Mouse (Mus musculus): ENCODE measurements around the gene Mvb12b. TPM values are rescaled to one million over a fixed set of nuclear protein-coding genes. Genes with fewer than 3 reads are reported as not detected.

Mvb12b gene
- polyA plus RNA-seq, 1 experiment, result 13.6 TPM

DNA sequence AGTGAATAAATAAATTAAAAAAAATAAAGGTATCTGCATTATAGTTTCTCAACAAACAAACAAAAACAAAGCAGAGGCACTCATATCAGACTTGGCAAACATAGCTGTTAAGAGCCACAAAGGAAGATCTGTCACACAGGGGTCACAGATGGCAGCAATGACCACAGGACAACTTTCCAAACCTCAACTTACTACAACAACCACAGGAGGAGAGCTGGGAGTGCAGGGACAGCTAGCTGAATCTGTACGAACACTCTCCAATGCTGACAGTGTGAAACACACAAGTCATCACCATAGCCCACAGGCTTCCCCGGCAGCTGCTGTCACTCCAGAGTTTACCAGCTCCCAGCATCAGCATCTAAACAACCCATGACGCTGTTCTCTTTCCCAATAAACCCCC is 25.0 kb upstream of the Mvb12b start:
- TF ChIP-seq POLR2A (IDR thresholded peaks at IDR 0.05; ENCODE audit: low read depth, low read length) (no peak), CTCF (IDR thresholded peaks at IDR 0.05; ENCODE audit: extremely low read depth, insufficient read depth, insufficient read length, insufficient replicate concordance) (no peak)
- Histone ChIP-seq H3K4me3 (ENCODE audit: extremely low read depth, insufficient read depth, insufficient read length) (no peak overlapping the region), H3K27ac (ENCODE audit: insufficient read depth, low read length) (no peak overlapping the region), H3K27me3 (ENCODE audit: control insufficient read depth, insufficient read depth, low read length) (no peaks in the 10 kb centered on the region), H3K4me1 (ENCODE audit: control insufficient read depth, insufficient read depth, insufficient read length) (peaks cover 5% of the 10 kb centered on the region; the same call in 1 of the 2 replicates), H3K36me3 (ENCODE audit: control insufficient read depth, insufficient read depth, low read length) (no peaks in the 10 kb centered on the region)
- 81% methylated on average over 3 of the region's 3 CpGs for WGBS
- no peak for DNase-seq (ENCODE audit: low read depth in 1 of 2, low spot score in 2 of 2)

DNA sequence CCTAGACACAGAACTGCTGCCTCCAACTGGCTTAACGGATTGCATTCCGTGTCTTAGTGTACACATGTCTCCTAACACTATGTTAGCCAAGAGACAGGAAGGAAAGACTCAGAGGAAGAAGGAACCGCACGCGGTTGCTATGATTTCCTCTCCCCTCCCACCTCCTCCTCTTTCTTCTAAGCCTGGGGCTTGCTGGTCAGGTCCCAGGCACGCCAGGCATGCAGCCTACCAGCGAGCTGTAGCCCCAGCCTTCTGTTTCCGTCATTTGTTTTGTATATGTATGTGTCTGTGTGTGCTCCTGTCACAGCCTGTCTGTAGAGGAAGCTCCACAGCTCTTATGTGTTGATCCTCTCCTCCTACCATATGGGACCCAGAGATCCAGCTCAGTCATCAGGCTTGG is 20.6 kb upstream of the Mvb12b start:
- TF ChIP-seq CTCF (IDR thresholded peaks at IDR 0.05; ENCODE audit: extremely low read depth, insufficient read depth, insufficient read length, insufficient replicate concordance), result no peak
- no peak for TF ChIP-seq POLR2A (IDR thresholded peaks at IDR 0.05; ENCODE audit: low read depth, low read length)
- no peak overlapping the region for H3K4me3 ChIP-seq (ENCODE audit: extremely low read depth, insufficient read depth, insufficient read length)
- no peaks in the 10 kb centered on the region for H3K36me3 ChIP-seq (ENCODE audit: control insufficient read depth, insufficient read depth, low read length)
- WGBS, result 2% methylated on average over 8 of the region's 8 CpGs
- H3K27me3 ChIP-seq (ENCODE audit: control insufficient read depth, insufficient read depth, low read length), result no peaks in the 10 kb centered on the region
- peak overlapping the region; percentile 41 for H3K27ac ChIP-seq (ENCODE audit: insufficient read depth, low read length)
- peaks cover 7% of the 10 kb centered on the region; the same call in 1 of the 2 replicates for H3K4me1 ChIP-seq (ENCODE audit: control insufficient read depth, insufficient read depth, insufficient read length)
- peak; percentile 31 to 49 for DNase-seq (ENCODE audit: low read depth in 1 of 2, low spot score in 2 of 2)

DNA sequence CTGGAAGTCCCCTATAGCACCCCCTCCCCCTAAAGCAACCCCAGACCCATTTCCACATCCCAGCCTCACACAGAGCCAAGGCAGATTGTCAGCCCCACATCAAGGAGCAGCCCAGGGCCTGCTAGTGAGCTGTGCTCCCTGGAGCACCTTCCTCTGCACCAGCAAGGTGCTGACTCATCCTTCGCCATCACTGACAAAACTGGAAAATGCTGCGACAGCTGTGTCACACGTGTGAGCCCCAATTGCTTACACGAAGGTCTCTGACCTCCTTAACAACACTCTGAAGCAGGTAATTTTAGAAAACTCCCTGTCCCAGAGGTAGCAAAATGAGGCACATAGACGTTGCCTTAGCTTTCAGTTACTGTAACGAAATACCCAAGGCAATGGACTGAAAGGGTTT is 19.4 kb upstream of the Mvb12b start:
- no peak for TF ChIP-seq CTCF (IDR thresholded peaks at IDR 0.05; ENCODE audit: extremely low read depth, insufficient read depth, insufficient read length, insufficient replicate concordance)
- no peak for TF ChIP-seq POLR2A (IDR thresholded peaks at IDR 0.05; ENCODE audit: low read depth, low read length)
- H3K27ac ChIP-seq (ENCODE audit: insufficient read depth, low read length), result no peak overlapping the region
- H3K4me3 ChIP-seq (ENCODE audit: extremely low read depth, insufficient read depth, insufficient read length), result no peak overlapping the region
- H3K4me1 ChIP-seq (ENCODE audit: control insufficient read depth, insufficient read depth, insufficient read length), result peaks cover 7% of the 10 kb centered on the region; the same call in 1 of the 2 replicates
- no peak for DNase-seq (ENCODE audit: low read depth in 1 of 2, low spot score in 2 of 2)
- WGBS, result 76% methylated on average over 6 of the region's 6 CpGs
- H3K36me3 ChIP-seq (ENCODE audit: control insufficient read depth, insufficient read depth, low read length), result no peaks in the 10 kb centered on the region
- no peaks in the 10 kb centered on the region for H3K27me3 ChIP-seq (ENCODE audit: control insufficient read depth, insufficient read depth, low read length)

DNA sequence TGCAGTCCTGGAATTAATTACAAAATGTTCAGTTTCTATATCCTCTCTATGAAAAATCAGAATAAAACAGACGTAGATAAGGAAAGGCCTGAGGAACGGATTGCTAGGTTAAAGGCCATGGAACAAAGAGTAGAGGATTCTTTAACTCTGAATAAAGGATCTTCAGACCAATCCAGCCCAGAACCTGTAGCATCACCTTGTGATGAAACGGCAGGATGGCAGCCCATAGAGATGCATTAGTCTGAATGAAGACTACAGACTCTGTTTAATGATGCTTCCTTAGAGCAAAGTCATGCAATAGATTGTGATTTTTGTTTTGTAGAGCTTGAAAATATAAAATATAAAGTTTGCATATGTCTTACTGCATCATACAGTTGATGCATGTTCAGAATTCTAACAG is 8.1 kb upstream of the Mvb12b start:
- WGBS, result 89% methylated on average over 3 of the region's 3 CpGs
- H3K27me3 ChIP-seq (ENCODE audit: control insufficient read depth, insufficient read depth, low read length), result no peaks in the 10 kb centered on the region
- DNase-seq (ENCODE audit: low read depth in 1 of 2, low spot score in 2 of 2), result no peak
- H3K4me1 ChIP-seq (ENCODE audit: control insufficient read depth, insufficient read depth, insufficient read length), result no peaks in the 10 kb centered on the region
- TF ChIP-seq CTCF (IDR thresholded peaks at IDR 0.05; ENCODE audit: extremely low read depth, insufficient read depth, insufficient read length, insufficient replicate concordance) (no peak), POLR2A (IDR thresholded peaks at IDR 0.05; ENCODE audit: low read depth, low read length) (no peak)
- no peak overlapping the region for H3K4me3 ChIP-seq (ENCODE audit: extremely low read depth, insufficient read depth, insufficient read length)
- H3K27ac ChIP-seq (ENCODE audit: insufficient read depth, low read length), result no peak overlapping the region
- H3K36me3 ChIP-seq (ENCODE audit: control insufficient read depth, insufficient read depth, low read length), result no peaks in the 10 kb centered on the region

DNA sequence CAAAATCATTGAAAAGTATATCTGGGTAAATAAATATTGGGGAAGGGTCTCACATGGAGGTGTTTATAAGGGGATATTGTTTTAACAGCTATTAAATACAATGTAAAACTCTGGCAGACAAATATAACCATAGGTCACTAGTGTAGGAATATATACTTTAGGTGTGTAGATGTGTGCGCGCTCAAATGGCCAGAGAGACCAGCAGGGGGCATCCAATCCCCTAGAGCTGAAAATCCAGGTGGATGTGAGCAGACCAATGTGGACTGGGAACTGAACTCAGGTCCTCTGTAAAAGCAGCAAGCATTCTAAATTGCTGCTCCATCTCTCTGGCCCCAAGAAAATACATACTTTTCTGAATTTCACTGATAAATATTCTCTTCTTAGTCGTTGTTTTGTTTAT is 5.4 kb upstream of the Mvb12b start:
- Histone ChIP-seq H3K36me3 (ENCODE audit: control insufficient read depth, insufficient read depth, low read length) (no peaks in the 10 kb centered on the region), H3K27me3 (ENCODE audit: control insufficient read depth, insufficient read depth, low read length) (no peaks in the 10 kb centered on the region), H3K4me1 (ENCODE audit: control insufficient read depth, insufficient read depth, insufficient read length) (no peaks in the 10 kb centered on the region), H3K27ac (ENCODE audit: insufficient read depth, low read length) (no peak overlapping the region), H3K4me3 (ENCODE audit: extremely low read depth, insufficient read depth, insufficient read length) (no peak overlapping the region)
- TF ChIP-seq POLR2A (IDR thresholded peaks at IDR 0.05; ENCODE audit: low read depth, low read length) (no peak), CTCF (IDR thresholded peaks at IDR 0.05; ENCODE audit: extremely low read depth, insufficient read depth, insufficient read length, insufficient replicate concordance) (no peak)
- no peak for DNase-seq (ENCODE audit: low read depth in 1 of 2, low spot score in 2 of 2)
- WGBS, result 95% methylated on average over 3 of the region's 3 CpGs

DNA sequence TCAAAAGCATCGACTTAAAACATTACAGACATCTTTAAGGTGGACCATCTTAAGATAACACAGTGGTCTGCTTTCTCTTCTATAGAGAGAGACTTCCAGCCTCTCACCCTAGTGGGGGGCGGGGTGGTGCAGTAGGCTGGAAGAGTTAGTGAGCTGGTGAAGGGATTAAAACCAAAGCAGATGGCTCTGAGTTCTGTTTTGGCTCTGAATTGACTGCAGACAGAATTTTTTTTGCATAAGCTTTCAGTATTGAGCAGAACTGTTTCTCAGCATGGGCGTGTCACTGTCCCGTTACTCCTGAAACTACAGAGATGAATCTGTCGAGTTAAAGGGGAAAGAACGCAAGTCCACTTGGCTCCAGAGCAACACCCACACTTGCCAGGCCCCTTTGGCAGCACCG is 4.6 kb upstream of the Mvb12b start:
- TF ChIP-seq POLR2A (IDR thresholded peaks at IDR 0.05; ENCODE audit: low read depth, low read length) (no peak), CTCF (IDR thresholded peaks at IDR 0.05; ENCODE audit: extremely low read depth, insufficient read depth, insufficient read length, insufficient replicate concordance) (no peak)
- no peaks in the 10 kb centered on the region for H3K36me3 ChIP-seq (ENCODE audit: control insufficient read depth, insufficient read depth, low read length)
- 71% methylated on average over 7 of the region's 7 CpGs for WGBS
- no peak for DNase-seq (ENCODE audit: low read depth in 1 of 2, low spot score in 2 of 2)
- peaks cover 3% of the 10 kb centered on the region; the same call in 1 of the 2 replicates for H3K27me3 ChIP-seq (ENCODE audit: control insufficient read depth, insufficient read depth, low read length)
- H3K4me1 ChIP-seq (ENCODE audit: control insufficient read depth, insufficient read depth, insufficient read length), result no peaks in the 10 kb centered on the region
- H3K27ac ChIP-seq (ENCODE audit: insufficient read depth, low read length), result no peak overlapping the region
- no peak overlapping the region for H3K4me3 ChIP-seq (ENCODE audit: extremely low read depth, insufficient read depth, insufficient read length)

DNA sequence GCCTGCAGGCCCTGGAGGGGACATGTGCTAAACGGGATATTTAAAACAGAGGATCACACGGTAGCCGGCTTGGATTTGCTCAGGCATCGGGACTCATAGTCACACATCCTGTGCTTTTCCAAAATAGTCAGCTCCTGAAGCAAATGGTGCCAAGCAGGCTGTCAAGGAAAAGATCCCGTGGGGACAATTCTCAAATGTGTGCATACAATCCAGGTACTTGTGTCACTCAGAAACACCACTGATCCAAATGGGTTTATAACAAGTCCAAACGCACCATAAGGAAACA is 297 bp upstream of the Mvb12b start:
- 91% methylated on average over 6 of the region's 6 CpGs for WGBS
- TF ChIP-seq CTCF (IDR thresholded peaks at IDR 0.05; ENCODE audit: extremely low read depth, insufficient read depth, insufficient read length, insufficient replicate concordance) (no peak), POLR2A (IDR thresholded peaks at IDR 0.05; ENCODE audit: low read depth, low read length) (no peak)

More for the DNA sequence above, 297 bp upstream of the Mvb12b start:
- Histone ChIP-seq H3K4me3 (ENCODE audit: extremely low read depth, insufficient read depth, insufficient read length) (no peak overlapping the region), H3K36me3 (ENCODE audit: control insufficient read depth, insufficient read depth, low read length) (no peaks in the 10 kb centered on the region), H3K27me3 (ENCODE audit: control insufficient read depth, insufficient read depth, low read length) (peaks cover 6% of the 10 kb centered on the region; the same call in 1 of the 2 replicates), H3K27ac (ENCODE audit: insufficient read depth, low read length) (no peak overlapping the region), H3K4me1 (ENCODE audit: control insufficient read depth, insufficient read depth, insufficient read length) (peaks cover 4% of the 10 kb centered on the region; the same call in 1 of the 2 replicates)
- no peak for DNase-seq (ENCODE audit: low read depth in 1 of 2, low spot score in 2 of 2)
